Mouse (Mus musculus) heart, embryonic 16.5 days (tissue): ENCODE data around the gene Zfp991. TPM values are rescaled to one million over a fixed set of nuclear protein-coding genes. Genes with fewer than 3 reads are reported as not detected.
"Not testable (repeated sequence)": the region's sequence is repeated elsewhere in the genome, so short reads cannot be mapped to it uniquely, and the experiment has no call there.

Experiments
- ATAC-seq: fragments of 200-750 bp; cut with Nextera tagmentation; replicated peaks from 2 replicates; pipeline ENCODE4 v1.8.0; 2017; ENCODE audit warnings: moderate number of reproducible peaks; ENCODE audit not compliant: insufficient read depth, low FRiP score; ENCODE audit errors: extremely low read depth
- H3K27ac ChIP-seq: fragments of 300-500 bp; sonication (generic); 2 replicates; pipeline ENCODE4 v1.5.1; 2014; ENCODE audit warnings: mild to moderate bottlenecking, low read length, control low read depth, moderate library complexity
- H3K27me3 ChIP-seq: fragments of 300-500 bp; sonication (generic); 2 replicates; pipeline ENCODE4 v1.6.1; 2014; ENCODE audit warnings: low read length, mixed read lengths; ENCODE audit not compliant: control insufficient read depth, insufficient read depth
- H3K36me3 ChIP-seq: fragments of 300-500 bp; sonication (generic); 2 replicates; pipeline ENCODE4 v1.6.1; 2014; ENCODE audit not compliant: control insufficient read depth, insufficient read depth
- H3K4me1 ChIP-seq: fragments of 300-500 bp; sonication (generic); 2 replicates; pipeline ENCODE4 v1.6.1; 2014; ENCODE audit warnings: low read length, mixed read lengths; ENCODE audit not compliant: control insufficient read depth, insufficient read depth
- H3K4me2 ChIP-seq: fragments of 300-500 bp; sonication (generic); 2 replicates; pipeline ENCODE4 v1.6.1; 2014; ENCODE audit warnings: low read depth, mild to moderate bottlenecking, control low read depth, low read length
- H3K4me3 ChIP-seq: fragments of 300-500 bp; sonication (generic); 2 replicates; pipeline ENCODE4 v1.5.1; 2014; ENCODE audit warnings: mild to moderate bottlenecking, control low read depth, low read length
- H3K9ac ChIP-seq: fragments of 300-500 bp; sonication (generic); 2 replicates; pipeline ENCODE4 v1.6.1; 2014; ENCODE audit warnings: low read length, control low read depth
- H3K9me3 ChIP-seq: fragments of 300-500 bp; sonication (generic); replicated peaks from 2 replicates; pipeline ENCODE4 v1.6.1; 2016; ENCODE audit warnings: low read length; ENCODE audit not compliant: control insufficient read depth
- WGBS: fragments of 180-500 bp; shearing (Covaris S2); extraction: QIAGEN DNeasy Blood & Tissue Kit; methylation state at CpG from one replicate; pipeline ENCODE4 v1.1.7; 2014; 5-methylcytosine and 5-hydroxymethylcytosine counted together
- polyA plus RNA-seq: library from polyadenylated mRNA; unstranded; fragments of >200 nt; fragmentation: Nextera tagmentation; extraction: Ambion mirVana; gene quantifications from 2 replicates; pipeline ENCODE4 v1.2.1, GENCODE M21; 2015

The Zfp991 gene
- polyA plus RNA-seq, 1 experiment from 2014 or later, result 5.3 TPM

DNA sequence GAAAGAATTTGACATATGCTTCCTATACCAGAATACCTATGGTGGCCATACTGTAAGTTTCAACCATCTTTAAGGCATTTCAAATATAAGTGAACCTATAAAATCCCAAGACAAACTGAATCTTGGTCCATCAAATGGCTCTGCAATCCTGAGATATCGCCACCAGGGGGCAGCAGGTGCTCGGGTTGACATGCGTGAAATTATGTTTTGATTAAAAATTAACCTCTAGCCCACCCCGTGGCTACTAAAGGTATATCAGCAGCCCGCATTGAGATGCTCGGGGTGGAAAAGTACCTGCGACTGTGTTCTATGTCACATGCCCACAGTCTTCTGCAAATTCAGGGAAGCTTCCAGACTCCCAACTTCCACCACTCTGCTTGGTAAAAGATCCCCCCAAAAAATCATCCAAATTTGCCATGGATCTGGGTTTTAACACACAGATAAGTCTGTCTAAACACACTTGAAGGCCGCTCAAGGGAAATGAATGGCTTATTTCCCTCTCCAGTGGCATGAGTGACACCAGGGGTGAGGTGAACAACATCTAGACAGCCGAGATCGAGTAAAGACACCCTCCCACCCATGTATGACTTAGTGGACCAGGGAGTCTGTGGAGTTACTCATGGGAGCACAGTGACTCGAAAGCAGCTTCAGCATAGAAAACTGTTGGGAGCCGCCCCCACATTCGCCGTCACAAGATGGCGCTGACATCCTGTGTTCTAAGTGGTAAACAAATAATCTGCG lies 70.3 kb downstream of the Zfp991 start:
- not testable (repeated sequence) for H3K27ac ChIP-seq, ATAC-seq, H3K36me3 ChIP-seq, H3K27me3 ChIP-seq, H3K4me2 ChIP-seq, H3K4me3 ChIP-seq, H3K9me3 ChIP-seq, H3K9ac ChIP-seq, H3K4me1 ChIP-seq
- WGBS, result 77% methylated on average over 10 of the region's 16 CpGs

DNA sequence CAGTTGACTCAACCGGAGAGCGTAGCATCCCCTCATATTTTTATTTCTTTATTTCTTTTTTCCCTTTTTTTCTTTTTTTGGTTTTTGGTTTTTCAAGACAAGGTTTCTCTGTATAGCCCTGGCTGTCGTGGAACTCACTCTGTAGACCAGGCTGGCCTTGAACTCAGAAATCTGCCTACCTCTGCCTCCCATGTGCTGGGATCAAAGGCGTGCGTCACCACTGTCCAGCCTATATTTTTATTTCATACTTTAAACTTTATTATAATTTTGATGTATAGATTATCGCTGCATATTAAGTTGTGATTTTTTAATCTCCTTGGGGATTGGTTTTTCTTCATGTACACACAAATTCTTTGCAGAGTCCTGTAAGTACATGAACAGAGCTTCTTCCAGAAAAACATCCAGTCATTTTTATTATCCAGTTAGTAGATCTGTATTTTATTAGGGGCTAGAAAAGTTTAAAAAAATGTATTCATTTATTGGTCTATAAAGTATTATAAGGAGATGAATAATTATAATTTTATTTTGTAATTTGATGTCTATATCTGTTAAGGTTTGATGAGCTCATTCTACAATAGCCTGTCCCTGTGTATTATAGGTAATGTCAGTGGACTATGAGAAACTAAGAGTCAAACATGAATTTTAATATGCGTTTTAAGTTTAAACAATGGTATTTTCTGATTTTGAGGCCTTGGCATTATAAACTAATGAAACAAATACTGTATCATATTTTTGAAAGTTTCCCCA lies 80.5 kb downstream of the Zfp991 start:
- not testable (repeated sequence) for H3K9me3 ChIP-seq

DNA sequence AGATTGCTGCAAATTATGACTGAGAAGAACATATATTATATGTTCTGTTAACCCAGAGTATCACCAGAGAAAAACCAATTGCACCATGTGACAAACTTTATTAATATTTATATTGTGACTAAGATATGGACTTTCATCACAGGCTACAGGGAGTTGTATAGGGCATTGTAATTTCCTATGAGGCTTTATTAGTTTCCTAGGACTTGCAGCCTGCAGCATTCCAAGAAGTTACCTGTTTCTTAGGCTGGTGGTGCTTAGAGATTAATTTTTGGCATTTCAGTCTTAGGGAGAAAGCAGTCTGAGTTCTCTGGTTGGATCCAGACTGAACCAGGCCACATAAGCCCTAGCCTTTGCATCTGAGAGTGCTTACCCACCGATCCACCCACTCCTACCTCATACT lies 82.4 kb downstream of the Zfp991 start:
- WGBS, result no CpG with 5 or more reads among the region's 1 CpGs
- not testable (repeated sequence) for H3K4me3 ChIP-seq, H3K9ac ChIP-seq, H3K4me1 ChIP-seq, H3K27me3 ChIP-seq, H3K36me3 ChIP-seq, H3K4me2 ChIP-seq, H3K27ac ChIP-seq, H3K9me3 ChIP-seq, ATAC-seq

More for the DNA sequence above, 80.5 kb downstream of the Zfp991 start:
- not testable (repeated sequence) for H3K36me3 ChIP-seq, H3K4me1 ChIP-seq, H3K9ac ChIP-seq, H3K27me3 ChIP-seq, H3K4me2 ChIP-seq, H3K4me3 ChIP-seq, H3K27ac ChIP-seq, ATAC-seq
- WGBS, result 76% methylated on average over 3 of the region's 7 CpGs

DNA sequence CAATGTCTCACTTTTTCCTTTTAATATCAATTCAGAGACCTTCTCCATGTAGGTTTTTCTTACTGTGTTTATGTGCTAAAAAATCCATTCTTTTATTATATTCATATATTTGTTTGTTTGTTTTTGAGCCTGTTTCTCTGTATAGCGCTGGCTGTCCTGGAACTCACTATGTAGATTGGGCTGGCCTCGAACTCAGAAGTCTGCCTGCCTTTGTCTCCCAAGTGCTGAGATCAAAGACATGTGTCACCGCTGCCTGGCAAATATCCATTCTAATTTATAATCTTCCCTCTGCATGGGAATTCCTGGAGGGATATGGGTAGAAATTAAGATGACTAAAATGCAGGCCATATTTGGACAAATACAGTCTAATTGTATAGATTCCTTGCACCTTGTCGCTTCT lies 85.8 kb downstream of the Zfp991 start:
- not testable (repeated sequence) for H3K36me3 ChIP-seq, H3K4me3 ChIP-seq, H3K9ac ChIP-seq, H3K4me1 ChIP-seq, H3K27ac ChIP-seq, H3K4me2 ChIP-seq, H3K27me3 ChIP-seq, ATAC-seq
- peaks cover 12% of the 10 kb centered on the region for H3K9me3 ChIP-seq
- WGBS, result 79% methylated on average over 2 of the region's 4 CpGs

DNA sequence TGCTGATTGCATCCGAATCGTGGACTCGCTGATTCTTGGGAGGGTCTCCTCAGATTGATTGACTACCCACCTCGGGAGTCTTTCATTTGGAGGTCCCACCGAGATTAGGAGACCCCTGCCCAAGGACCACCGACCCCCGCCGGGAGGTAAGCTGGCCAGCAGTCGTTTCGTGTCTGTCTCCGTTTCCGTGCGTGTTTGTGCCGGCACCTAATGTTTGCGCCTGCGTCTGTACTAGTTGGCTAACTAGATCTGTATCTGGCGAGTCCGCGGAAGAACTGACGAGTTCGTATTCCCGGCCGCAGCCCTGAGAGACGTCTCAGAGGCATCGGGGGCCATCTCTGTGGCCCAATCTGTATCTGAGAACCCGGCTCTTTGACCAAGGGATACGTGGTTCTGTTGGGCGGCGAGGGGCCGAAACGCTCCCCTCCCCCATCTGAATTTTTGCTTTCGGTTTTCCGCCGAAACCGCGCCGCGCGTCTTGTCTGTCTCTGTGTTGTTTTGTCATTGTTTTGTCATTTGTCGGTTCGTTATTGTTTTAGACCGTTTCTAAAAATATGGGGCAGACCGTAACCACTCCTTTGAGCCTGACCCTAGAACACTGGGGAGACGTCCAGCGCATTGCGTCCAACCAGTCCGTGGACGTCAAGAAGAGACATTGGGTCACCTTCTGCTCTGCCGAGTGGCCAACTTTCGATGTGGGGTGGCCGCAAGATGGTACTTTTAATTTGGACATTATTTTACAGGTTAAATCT lies 87.7 kb downstream of the Zfp991 start:
- H3K9ac ChIP-seq, H3K36me3 ChIP-seq, ATAC-seq, H3K27ac ChIP-seq, H3K4me1 ChIP-seq, H3K27me3 ChIP-seq: not testable (repeated sequence)
- WGBS, result 61% methylated on average over 51 of the region's 51 CpGs
- H3K4me3 ChIP-seq, result peak overlapping the region; percentile 52
- peaks cover 15% of the 10 kb centered on the region for H3K9me3 ChIP-seq
- H3K4me2 ChIP-seq, result peak overlapping the region; percentile 41

DNA sequence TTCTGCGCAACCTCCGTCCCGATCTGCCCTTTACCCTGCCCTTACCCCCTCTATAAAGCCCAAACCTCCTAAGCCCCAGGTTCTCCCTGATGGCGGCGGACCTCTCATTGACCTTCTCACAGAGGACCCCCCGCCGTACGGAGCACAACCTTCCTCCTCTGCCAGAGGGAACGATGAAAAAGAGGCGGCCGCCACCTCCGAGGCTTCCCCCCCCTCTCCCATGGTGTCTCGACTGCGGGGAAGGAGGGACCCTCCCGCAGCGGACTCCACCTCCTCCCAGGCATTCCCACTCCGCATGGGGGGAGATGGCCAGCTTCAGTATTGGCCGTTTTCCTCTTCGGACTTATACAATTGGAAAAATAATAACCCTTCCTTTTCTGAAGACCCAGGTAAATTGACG lies 88.4 kb downstream of the Zfp991 start:
- H3K36me3 ChIP-seq, ATAC-seq, H3K27me3 ChIP-seq, H3K4me1 ChIP-seq, H3K4me2 ChIP-seq, H3K27ac ChIP-seq, H3K4me3 ChIP-seq, H3K9ac ChIP-seq: not testable (repeated sequence)
- WGBS, result 80% methylated on average over 17 of the region's 20 CpGs
- H3K9me3 ChIP-seq, result peaks cover 20% of the 10 kb centered on the region

DNA sequence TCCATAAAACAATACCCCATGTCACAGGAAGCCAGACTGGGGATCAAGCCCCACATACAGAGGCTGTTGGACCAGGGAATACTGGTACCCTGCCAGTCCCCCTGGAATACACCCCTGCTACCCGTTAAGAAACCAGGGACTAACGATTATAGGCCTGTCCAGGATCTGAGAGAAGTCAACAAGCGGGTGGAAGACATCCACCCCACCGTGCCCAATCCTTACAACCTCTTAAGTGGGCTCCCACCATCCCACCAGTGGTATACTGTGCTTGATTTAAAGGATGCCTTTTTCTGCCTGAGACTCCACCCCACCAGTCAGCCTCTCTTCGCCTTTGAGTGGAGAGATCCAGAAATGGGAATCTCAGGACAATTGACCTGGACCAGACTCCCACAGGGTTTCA lies 90.2 kb downstream of the Zfp991 start:
- H3K27me3 ChIP-seq, H3K4me2 ChIP-seq, H3K4me3 ChIP-seq, H3K4me1 ChIP-seq, H3K36me3 ChIP-seq, H3K9ac ChIP-seq, H3K27ac ChIP-seq, ATAC-seq: not testable (repeated sequence)
- 87% methylated on average over 4 of the region's 5 CpGs for WGBS
- peaks cover 24% of the 10 kb centered on the region for H3K9me3 ChIP-seq

DNA sequence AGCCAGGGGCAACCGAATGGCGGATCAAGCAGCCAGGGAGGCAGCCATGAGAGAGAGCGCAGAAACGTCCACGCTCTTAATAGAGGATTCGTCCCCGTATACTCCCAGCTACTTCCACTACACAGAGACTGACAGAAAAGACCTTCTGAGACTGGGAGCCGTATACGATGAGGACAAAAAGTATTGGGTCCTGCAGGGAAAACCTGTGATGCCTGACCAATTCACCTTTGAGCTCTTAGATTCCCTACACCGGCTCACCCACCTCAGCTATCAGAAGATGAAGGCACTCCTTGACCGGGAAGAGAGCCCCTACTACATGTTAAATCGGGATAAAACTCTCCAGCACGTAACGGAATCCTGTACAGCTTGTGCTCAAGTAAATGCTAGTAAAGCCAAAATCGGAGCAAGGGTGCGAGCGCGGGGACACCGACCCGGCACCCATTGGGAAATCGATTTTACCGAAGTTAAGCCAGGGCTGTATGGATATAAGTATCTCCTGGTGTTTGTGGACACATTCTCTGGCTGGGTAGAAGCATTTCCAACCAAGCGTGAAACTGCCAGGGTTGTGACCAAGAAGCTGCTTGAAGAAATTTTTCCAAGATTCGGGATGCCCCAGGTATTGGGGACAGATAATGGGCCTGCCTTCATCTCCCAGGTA lies 92.1 kb downstream of the Zfp991 start:
- 92% methylated on average over 23 of the region's 24 CpGs for WGBS
- not testable (repeated sequence) for H3K36me3 ChIP-seq, H3K4me1 ChIP-seq

More for the DNA sequence above, 92.1 kb downstream of the Zfp991 start:
- H3K27me3 ChIP-seq, H3K27ac ChIP-seq, H3K4me2 ChIP-seq, H3K9ac ChIP-seq, ATAC-seq, H3K4me3 ChIP-seq: not testable (repeated sequence)
- H3K9me3 ChIP-seq, result peaks cover 24% of the 10 kb centered on the region
